Mouse (Mus musculus) limb, embryonic 12.5 days (tissue): Measurements from ENCODE around the gene Hs6st3. TPM values are rescaled to one million over a fixed set of nuclear protein-coding genes. Genes with fewer than 3 reads are reported as not detected.

ENCODE experiments used
- ATAC-seq: fragments of 200-750 bp; cut with Nextera tagmentation; 2 replicates; pipeline ENCODE4 v1.8.0; 2017; ENCODE audit warnings: low read depth, moderate TSS enrichment; ENCODE audit not compliant: insufficient number of reproducible peaks, insufficient read depth, low FRiP score, low TSS enrichment
- H3K27ac ChIP-seq: fragments of 300-500 bp; sonication (generic); 2 replicates; pipeline ENCODE4 v1.5.1; 2016; ENCODE audit warnings: mild to moderate bottlenecking, moderate library complexity
- H3K27me3 ChIP-seq: fragments of 300-500 bp; sonication (generic); 2 replicates; pipeline ENCODE4 v1.6.1; 2016; ENCODE audit warnings: mild to moderate bottlenecking, moderate library complexity
- H3K36me3 ChIP-seq: fragments of 300-500 bp; sonication (generic); 2 replicates; pipeline ENCODE4 v1.6.1; 2016; ENCODE audit warnings: mild to moderate bottlenecking, moderate library complexity
- H3K4me1 ChIP-seq: fragments of 300-500 bp; sonication (generic); replicated peaks from 2 replicates; pipeline ENCODE4 v1.6.1; 2016
- H3K4me2 ChIP-seq: fragments of 300-500 bp; sonication (generic); 2 replicates; pipeline ENCODE4 v1.6.1; 2016; ENCODE audit warnings: mild to moderate bottlenecking, moderate library complexity
- H3K4me3 ChIP-seq: fragments of 300-500 bp; sonication (generic); replicated peaks from 2 replicates; pipeline ENCODE4 v1.5.1; 2016; ENCODE audit warnings: mild to moderate bottlenecking
- H3K9ac ChIP-seq: fragments of 300-500 bp; sonication (generic); replicated peaks from 2 replicates; pipeline ENCODE4 v1.6.1; 2016; ENCODE audit warnings: mild to moderate bottlenecking, moderate library complexity
- H3K9me3 ChIP-seq: fragments of 300-500 bp; sonication (generic); 2 replicates; pipeline ENCODE4 v1.6.1; 2016; ENCODE audit warnings: mild to moderate bottlenecking, moderate library complexity
- WGBS: fragments of 180-500 bp; shearing (Covaris S2); methylation state at CpG from one replicate; pipeline ENCODE4 v1.1.7; 2016; 5-methylcytosine and 5-hydroxymethylcytosine counted together
- polyA plus RNA-seq: library from polyadenylated mRNA; unstranded; fragments of >200 nt; fragmentation: Nextera tagmentation; extraction: Ambion mirVana; gene quantifications from 2 replicates; pipeline ENCODE4 v1.2.1, GENCODE M21; 2016

Gene Hs6st3
- polyA plus RNA-seq, 1 experiment from 2014 or later, result 0.31 TPM

DNA sequence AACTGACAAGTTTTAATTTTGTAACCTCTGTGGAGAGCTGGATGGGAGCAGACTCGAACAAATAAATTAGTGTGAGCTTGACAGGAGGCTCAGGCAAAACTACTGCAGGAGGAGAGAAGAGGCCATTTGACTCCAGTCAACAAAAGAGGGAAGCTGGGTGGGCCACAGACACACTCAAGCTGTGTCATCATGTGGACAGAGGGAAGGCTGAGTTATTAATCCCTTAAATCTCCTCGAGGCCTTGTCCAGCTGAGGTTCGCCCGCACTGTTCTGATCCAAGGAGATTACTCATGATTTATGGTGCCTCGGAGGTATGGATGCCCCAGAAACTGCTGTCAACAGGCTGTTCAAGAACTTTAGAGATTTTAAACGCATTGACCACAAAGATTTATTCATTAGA is 776.4 kb downstream of the Hs6st3 start:
- H3K27me3 ChIP-seq, result no peaks in the 10 kb centered on the region; the same call in 1 of the 2 replicates
- H3K4me1 ChIP-seq, result no peaks in the 10 kb centered on the region
- H3K9me3 ChIP-seq, result no peaks in the 10 kb centered on the region
- no peak overlapping the region for H3K9ac ChIP-seq
- H3K4me2 ChIP-seq, result no peak overlapping the region
- H3K4me3 ChIP-seq, result no peak overlapping the region
- H3K27ac ChIP-seq, result no peak overlapping the region
- ATAC-seq, result no peak
- WGBS, result 40% methylated on average over 6 of the region's 6 CpGs
- no peaks in the 10 kb centered on the region for H3K36me3 ChIP-seq

DNA sequence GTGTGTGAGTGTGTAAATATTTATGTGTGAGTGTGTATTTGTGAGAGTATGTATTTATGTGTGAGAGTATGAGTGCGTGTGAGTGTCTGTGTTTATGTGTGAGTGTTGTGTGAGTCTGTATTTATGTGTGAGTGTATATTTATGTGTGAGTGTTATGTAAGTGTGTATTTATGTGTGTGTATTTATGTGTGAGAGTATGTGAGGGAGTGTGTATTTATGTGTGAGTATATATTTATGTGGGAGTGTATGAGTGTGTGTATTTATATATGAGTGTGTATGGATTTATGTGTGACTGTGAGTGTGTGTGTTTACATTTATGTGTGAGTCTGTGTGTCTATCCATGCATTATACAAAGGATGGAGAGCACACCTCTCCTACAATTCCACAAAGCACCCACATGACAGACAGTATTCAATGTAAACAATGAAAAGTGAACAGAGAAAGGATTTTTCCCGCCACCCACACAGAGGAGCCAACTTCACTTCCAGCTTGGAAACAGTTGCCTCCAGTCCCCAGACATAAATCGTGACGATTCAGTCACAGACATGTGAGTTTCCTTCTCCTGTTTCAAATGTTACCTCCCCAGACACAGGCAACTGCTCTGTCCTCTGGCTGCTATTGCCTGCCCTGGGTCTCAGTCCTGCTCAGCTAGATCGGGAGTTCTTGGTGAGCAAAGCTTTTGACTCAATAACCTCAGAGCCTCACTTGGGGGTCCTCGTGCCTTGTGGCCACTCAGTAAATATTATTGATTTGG is 780.3 kb downstream of the Hs6st3 start:
- Histone ChIP-seq H3K4me3 (no peak overlapping the region), H3K4me1 (no peaks in the 10 kb centered on the region), H3K27ac (no peak overlapping the region), H3K9me3 (no peaks in the 10 kb centered on the region), H3K4me2 (no peak overlapping the region), H3K36me3 (no peaks in the 10 kb centered on the region), H3K9ac (no peak overlapping the region), H3K27me3 (no peaks in the 10 kb centered on the region)
- no peak for ATAC-seq
- WGBS, result 61% methylated on average over 6 of the region's 6 CpGs

DNA sequence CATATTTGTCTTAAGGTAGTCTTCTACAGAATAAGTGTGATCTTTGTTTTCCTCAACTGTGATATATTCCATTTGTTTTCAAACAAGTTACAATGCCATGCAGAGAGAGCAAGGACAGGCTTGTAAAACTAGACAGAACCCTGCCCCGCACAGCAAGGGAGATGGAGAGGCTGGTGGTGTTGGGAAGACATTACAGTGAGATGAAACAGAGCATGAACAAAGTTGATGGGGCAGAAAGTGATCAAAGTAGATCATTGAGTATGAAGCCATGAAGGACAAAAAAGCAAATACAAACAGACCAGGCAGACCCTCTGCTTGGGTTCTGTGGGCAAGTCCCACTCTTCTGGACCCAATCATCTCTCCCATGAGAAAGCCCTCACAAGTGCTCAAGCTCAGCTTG is 781.0 kb downstream of the Hs6st3 start:
- no peak overlapping the region for H3K27ac ChIP-seq
- ATAC-seq, result no peak
- H3K36me3 ChIP-seq, result no peaks in the 10 kb centered on the region
- H3K4me1 ChIP-seq, result no peaks in the 10 kb centered on the region
- H3K9ac ChIP-seq, result no peak overlapping the region
- no peaks in the 10 kb centered on the region for H3K9me3 ChIP-seq
- 80% methylated on average over 1 of the region's 1 CpGs for WGBS
- no peak overlapping the region for H3K4me3 ChIP-seq
- H3K27me3 ChIP-seq, result no peaks in the 10 kb centered on the region
- H3K4me2 ChIP-seq, result no peak overlapping the region

Other genes starting within 250 kb of the Hs6st3 start
- 37.7 and 38.3 TPM in 2 replicates for gene Dzip1, start 212.9 kb upstream of the Hs6st3 start, polyA plus RNA-seq
- 26.7 and 28.1 TPM in 2 replicates for gene Dnajc3, start 200.4 kb upstream of the Hs6st3 start, polyA plus RNA-seq
- gene Uggt2, start 38.9 kb upstream of the Hs6st3 start, polyA plus RNA-seq, result 23.5 and 24.2 TPM in 2 replicates